Mouse (Mus musculus) liver, adult (tissue): ENCODE data around the gene Carmil1.

Source experiments
- GATA4 ChIP-seq: IDR thresholded peaks from 2 replicates; pipeline ENCODE4 v1.6.1; 2014; ENCODE audit warnings: mild to moderate bottlenecking, low read length; ENCODE audit not compliant: insufficient replicate concordance

Carmil1 gene

DNA sequence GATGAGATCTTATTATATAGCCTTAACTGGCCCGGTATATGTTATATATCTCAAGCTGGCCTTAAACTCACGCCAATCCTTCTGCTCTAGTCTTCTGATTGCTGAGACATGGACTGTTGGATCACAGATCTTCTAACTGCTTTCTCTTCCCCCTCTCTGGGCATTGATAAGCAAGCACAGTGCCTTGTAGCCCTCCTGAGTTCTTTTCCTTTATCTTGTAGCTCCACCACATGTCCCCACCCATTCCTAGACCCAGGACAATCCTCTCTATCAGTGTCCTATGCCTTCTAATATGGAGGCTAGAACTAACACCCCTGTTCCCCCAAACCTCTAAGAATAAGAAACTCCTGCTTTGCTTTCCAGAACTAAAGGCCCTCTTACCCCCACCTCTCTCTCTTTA lies 275.1 kb downstream of the Carmil1 start:
- no peak for TF ChIP-seq GATA4

DNA sequence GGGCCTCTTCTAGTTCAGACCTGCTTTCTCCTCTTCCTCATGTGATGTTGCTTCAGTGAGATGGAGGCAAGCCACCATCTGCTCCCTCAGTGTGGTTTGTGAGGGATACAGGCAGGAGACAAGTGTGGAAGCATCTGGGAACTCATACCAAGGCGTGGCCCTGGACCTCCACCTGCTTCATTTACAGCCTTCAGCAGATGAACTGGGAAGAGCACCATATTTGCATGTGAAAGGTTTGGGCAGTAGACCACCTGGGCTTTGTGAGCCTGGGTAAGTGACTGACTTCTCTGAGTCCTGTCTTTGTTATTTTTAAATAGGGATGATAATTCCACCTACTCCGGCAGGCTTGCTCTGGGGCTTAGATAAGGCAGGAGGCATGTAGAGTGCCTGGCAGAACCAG lies 278.8 kb downstream of the Carmil1 start:
- TF ChIP-seq GATA4 = no peak

DNA sequence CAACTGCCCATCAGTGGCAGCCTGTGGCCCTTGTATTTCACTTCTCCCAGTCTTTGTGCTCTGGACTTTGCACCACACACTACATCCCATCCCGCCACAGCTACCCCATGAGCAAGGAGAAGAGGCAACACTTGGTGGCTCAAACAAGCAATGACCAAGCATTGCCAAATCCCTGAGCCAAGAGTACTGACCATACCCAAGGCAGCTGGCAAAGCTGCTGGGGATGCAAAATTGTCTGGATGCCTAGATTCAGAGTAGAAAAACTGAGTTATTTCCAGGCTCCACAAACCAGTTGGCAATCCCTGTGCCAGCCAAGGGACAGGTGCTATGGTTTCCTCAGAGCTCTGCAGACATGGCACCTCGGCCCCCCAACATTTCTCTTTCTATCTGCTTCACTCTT lies 279.5 kb downstream of the Carmil1 start:
- TF ChIP-seq GATA4 = no peak

DNA sequence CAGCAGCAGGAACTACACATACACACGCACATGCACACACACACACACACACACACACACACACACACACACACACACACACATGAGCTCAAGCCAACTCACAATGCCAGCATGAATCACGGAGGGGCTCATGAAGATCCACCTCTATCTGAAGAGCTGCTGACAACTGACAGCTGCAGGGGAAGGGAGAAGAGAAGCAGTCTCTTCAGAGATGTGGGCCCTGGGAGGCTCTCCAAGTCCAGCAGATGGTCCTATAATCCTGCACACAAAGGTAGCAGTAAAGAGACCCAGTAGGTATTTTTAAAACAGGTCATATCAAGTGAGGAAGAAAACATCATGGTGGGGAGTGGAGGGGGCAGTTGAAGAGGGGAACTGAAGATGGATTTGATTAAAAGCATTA lies 281.8 kb downstream of the Carmil1 start:
- TF ChIP-seq GATA4 = no peak

DNA sequence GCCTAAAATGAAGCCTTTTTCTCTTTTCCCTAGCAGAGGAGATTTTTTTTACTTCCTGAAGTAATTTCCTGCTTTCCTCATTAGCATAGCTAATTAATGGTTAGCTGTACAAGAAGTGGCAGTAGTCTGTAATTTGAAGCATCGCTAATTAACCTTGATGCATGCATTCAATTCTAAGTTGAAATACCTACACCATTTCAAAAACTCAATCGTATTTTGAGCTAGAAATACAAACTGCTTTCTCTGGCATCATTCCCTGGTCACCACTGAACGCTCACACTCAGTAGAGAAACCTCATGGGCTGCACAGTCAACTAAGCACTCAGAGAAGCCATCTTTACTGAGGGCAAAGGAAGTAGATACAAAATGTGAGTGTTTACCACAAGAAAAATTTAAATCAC lies 285.8 kb downstream of the Carmil1 start:
- TF ChIP-seq GATA4 = no peak

DNA sequence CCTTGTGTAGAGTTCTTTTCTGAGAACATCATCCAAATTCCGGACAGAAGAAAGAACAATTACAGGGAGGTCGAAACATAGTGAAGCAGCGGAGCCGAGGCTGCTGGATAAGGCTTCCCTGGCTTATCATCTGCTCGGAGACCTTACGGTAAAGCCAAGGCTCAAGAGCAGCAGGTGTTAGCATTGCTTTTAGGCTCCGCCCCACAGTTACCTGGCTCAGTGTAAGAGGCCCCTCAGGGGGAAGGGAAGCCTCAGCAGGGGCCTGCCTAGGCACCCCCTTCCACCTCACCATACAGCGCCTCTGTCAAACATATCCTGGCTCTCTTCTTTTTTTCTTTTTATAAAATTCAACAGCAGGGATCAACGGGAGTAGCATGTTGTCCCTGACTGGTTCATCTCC lies 286.6 kb downstream of the Carmil1 start:
- no peak for TF ChIP-seq GATA4

DNA sequence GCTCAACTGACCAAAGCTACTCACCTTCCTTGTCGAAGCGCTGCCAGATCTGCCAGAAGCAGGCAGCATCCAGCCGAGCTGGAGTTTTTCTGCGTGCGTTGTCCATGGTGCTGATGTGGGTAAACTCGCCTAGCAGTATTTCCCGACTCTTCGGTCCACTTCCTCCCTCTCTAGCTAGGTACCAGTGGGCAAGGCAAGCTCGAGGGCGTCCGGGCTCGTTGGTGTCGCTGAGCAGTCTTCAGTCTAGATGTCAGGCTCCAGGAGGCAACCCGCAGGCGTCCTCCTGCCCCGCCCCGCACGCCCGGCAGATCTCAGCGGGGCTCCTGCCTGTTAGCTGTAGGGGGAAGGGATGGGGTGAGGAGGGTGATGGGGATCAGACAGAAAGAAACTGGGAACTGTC lies 289.7 kb downstream of the Carmil1 start, which contains the start of gene Scgn:
TSS of gene Scgn (minus strand) at position 287 of the 400 bp plus-strand sequence.
- TF ChIP-seq GATA4 = no peak

DNA sequence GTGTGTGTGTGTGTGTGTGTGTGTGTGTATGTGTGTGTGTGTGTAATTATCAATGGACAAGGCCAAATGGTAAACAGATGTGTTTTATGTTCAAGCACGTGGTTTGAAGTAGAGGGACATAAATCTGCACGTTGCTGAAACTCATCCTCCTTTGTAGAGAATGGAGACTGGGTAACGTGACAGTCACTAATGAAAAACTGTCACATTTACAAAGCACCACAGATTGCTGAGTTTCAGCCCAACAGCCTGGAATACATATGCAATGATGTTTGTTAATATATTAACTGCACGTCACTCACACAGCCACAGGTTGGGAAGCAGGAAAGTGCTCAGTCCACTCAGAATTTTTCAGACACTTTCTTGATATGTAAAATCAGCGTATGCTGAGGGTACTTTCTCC lies 290.1 kb downstream of the Carmil1 start:
- no peak for TF ChIP-seq GATA4

DNA sequence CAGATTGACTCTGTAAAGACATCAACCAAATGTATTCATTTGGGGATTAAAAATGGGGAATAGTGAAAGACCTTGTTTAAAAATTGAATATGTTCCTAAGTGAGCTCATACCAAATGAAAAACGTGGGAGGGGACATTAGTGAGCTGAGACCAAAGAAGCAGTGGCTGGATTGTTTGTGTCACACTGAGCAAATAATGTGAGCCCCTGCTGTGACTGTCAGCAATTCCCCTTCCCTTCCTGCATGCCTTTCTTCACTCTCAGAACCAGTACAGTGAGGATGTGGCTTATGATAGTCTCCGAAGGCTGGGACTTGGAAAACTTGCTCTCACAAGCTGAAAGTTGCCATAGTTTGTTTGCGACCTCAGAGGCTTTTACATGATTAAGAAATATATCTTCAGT lies 295.5 kb downstream of the Carmil1 start:
- no peak for TF ChIP-seq GATA4

DNA sequence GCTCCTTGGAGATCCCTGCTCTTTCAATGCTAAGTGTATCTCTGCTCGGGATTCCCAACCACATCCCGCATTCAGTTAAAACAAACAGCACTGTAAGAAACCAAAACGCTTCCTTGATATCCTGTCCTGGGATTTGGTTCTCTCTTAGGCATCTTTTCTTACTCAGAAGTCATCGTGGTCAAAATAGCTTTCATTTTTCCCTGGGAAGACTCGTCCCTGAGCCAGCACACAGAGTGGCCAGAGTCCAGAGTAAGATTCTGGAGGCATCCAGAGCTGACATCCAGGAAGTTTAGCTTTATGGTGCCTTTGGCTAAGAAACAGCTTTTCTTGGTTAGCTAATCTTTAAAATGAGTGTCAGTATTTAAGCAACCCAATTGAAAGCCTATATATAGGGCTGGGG lies 308.3 kb downstream of the Carmil1 start:
- TF ChIP-seq GATA4 = no peak

DNA sequence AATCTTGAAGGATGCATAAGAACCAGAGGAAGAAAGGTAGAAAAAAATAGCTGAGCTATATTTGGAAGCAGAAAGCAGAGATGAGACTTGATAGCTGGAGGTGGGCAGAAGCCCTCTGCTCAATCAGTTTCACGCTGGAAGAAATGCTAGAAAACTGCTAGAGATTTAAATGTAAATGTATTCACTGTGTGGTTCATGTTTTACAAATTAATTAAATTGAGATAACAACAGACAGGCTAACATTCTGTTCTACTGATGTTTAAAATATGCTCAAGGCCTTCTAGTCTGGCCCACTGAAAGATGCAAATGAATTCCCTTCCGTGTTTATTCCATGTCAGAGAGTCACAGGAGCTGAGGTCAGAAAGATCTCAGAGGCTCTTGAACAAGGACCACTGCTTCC lies 308.7 kb downstream of the Carmil1 start:
- TF ChIP-seq GATA4 = no peak

DNA sequence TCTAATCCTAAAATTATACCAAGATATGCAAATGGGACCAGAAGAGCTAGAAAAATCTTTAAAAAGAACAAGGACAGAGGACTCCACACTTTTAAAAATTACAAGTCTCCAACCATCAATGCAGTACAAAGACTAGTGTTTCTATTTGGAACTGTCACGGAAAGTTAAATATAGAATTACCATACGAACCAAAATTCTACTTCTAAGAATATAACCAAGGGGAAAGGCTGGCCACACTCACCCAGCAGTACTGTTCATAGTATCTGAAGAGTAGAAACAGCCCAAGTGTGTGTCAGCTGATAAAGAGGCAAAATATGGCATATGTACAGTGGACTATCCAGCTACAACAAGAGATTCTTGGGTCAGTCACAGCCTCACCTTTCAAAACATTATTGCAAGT lies 315.7 kb downstream of the Carmil1 start:
- no peak for TF ChIP-seq GATA4
